Mouse (Mus musculus): ENCODE results near the gene Ppp2r3d. TPM values are rescaled to one million over a fixed set of nuclear protein-coding genes. Genes with fewer than 3 reads are reported as not detected.

Ppp2r3d gene
- polyA plus RNA-seq, 1 experiment, result 167 TPM

DNA sequence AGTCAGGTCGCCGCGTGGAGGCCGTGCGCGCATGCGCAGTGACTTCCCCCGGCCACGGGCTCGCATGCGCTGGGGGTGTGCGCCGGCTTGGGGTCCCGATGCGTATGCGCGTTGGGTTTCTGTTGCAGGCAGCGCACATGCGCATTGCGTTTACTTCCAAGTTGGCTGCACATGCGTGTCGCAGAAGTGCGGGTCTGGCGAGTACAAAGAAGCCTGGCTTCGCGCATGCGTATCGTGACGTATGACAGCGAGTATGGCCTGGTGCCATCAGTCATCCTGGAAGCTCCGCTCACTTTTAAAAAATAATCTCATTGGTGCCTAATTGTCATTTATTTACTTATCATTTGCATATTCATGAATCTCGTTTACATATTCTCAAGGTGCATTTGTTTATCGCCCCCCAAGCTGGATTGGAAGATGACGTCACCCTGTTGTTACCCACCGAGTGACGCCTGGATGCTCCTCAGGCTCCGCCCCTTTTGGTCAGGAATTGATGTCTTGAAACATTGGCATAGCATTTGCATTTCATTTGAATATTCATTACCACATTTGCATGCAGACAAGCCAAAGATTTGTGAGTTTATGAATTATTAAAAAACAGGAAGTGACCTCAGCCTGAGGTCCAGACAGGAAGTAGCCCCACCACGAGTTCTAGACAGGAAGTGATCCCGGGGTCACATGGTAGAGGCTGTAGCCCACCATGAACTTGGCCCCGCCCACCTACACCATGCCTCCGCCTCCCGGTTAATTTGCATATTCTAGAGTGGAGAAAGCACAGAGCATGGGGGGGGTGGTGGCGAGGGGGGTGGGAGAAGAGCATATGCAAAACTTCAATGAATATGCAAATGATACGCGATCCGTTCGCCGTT lies 51.9 kb downstream of the Ppp2r3d start:
- peak overlapping the region; percentile 87 for H3K4me3 ChIP-seq (replicated peaks; ENCODE audit: insufficient read depth, low read depth, low read length)
- H3K27me3 ChIP-seq (ENCODE audit: control insufficient read depth, insufficient read depth, low read length), result no peaks in the 10 kb centered on the region
- peak overlapping the region; percentile 89 for H3K27ac ChIP-seq (ENCODE audit: insufficient read depth, low read length)
- under 1% methylated on average over 48 of the region's 48 CpGs for WGBS
- DNase-seq, result peak; percentile 100
- TF ChIP-seq POLR2A (IDR thresholded peaks at IDR 0.05; ENCODE audit: borderline replicate concordance, insufficient read depth, low read length) (peak; percentile 40; the same call in 1 of the 2 replicates), CTCF (IDR thresholded peaks at IDR 0.05; ENCODE audit: borderline replicate concordance, insufficient read depth, low read depth, low read length) (no peak)
- no peaks in the 10 kb centered on the region for H3K4me1 ChIP-seq (ENCODE audit: control insufficient read depth, insufficient read depth, low read length)

DNA sequence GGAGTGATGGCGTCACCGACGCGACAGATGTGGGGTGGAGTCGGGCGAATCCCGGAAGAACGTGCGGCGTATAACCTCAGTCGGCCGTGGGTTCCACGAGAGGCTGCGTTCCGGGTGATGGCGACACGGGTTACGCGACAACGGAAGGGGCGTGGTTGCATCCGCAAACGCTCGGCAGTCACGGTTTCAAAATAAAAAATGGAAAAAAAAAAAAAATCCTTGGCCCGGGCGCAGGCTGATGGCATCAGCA lies 52.5 kb downstream of the Ppp2r3d start:
- TF ChIP-seq CTCF (IDR thresholded peaks at IDR 0.05; ENCODE audit: borderline replicate concordance, insufficient read depth, low read depth, low read length) (no peak), POLR2A (IDR thresholded peaks at IDR 0.05; ENCODE audit: borderline replicate concordance, insufficient read depth, low read length) (no peak)
- H3K4me1 ChIP-seq (ENCODE audit: control insufficient read depth, insufficient read depth, low read length), result no peaks in the 10 kb centered on the region
- H3K4me3 ChIP-seq (replicated peaks; ENCODE audit: insufficient read depth, low read depth, low read length), result peak overlapping the region; percentile 87
- H3K27me3 ChIP-seq (ENCODE audit: control insufficient read depth, insufficient read depth, low read length), result no peaks in the 10 kb centered on the region
- peak overlapping the region; percentile 89 for H3K27ac ChIP-seq (ENCODE audit: insufficient read depth, low read length)
- DNase-seq, result no peak
- under 1% methylated on average over 27 of the region's 27 CpGs for WGBS

DNA sequence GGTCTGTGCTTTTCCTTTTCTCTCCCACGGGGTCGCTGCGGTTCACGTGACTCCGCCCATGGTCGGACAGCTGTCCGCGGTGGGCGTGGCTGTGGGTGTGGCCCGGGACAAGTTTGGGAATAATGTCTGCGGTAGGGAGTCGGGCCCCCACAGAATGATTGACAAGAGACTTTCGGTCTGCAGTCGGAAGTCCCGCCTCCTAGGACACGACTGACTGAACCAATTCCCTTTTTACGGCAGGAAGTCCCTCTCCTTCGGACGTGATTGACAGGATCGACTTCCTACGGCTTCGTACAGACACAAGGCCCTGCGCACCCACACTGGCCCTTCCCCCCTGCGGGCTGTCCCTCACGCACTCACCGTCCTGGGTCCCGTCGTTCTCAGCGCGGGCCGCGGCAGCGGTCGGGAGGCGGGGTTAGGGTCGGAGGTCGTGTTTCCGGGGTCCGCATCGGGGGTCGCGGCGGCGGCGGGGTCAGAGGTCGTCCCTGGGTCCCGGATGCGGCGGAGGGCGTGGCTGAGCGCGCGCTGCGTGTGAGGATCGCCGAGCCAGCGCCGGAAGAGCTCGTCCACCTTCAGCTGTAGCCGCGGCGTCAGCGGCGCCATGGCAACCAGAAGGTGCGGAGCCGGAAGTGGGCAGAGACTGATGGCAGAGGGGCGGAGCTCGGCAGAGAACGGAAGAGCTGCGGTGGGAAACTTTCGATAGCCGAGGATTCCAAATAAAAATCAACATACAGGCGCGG lies 53.0 kb downstream of the Ppp2r3d start:
- Histone ChIP-seq H3K27ac (ENCODE audit: insufficient read depth, low read length) (peak overlapping the region; percentile 89), H3K27me3 (ENCODE audit: control insufficient read depth, insufficient read depth, low read length) (no peaks in the 10 kb centered on the region), H3K4me3 (replicated peaks; ENCODE audit: insufficient read depth, low read depth, low read length) (peak overlapping the region; percentile 87), H3K4me1 (ENCODE audit: control insufficient read depth, insufficient read depth, low read length) (no peaks in the 10 kb centered on the region)
- TF ChIP-seq POLR2A (IDR thresholded peaks at IDR 0.05; ENCODE audit: borderline replicate concordance, insufficient read depth, low read length) (no peak; the same call in 1 of the 2 replicates), CTCF (IDR thresholded peaks at IDR 0.05; ENCODE audit: borderline replicate concordance, insufficient read depth, low read depth, low read length) (no peak)
- peak; percentile 97 to 99 for DNase-seq
- WGBS, result under 1% methylated on average over 74 of the region's 74 CpGs

DNA sequence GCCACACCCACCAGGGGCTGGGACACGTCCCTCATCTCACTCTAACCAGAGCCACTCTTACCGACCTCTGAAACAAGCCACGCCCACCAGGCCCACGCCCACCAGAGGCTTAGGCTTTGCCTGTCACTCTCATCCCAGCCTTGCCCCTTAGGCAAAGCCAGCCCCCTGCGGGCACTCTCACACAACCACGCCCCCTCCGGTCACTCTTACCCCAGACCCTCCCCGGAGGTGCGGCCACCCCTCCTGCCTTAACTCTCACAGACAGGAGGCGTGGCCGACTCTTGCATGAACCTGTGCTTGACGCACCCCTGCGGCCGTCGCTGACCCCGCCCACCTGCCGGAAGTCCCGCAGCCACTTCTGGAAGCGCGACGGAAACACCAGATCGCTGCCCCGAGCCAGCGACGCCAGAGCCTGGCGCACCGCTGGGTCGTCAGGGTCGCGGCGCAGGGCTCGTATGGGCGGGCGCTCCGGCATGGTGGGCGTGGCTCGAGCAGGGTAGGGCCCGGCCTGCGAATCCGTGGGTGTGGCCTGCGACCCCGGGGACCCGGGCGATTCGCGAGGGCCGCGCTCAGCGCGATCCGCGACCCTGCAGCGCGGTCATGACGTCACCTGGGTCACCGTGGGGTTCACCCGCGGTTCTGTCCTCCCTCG lies 53.7 kb downstream of the Ppp2r3d start:
- WGBS, result under 1% methylated on average over 59 of the region's 59 CpGs
- peak overlapping the region; percentile 89 for H3K27ac ChIP-seq (ENCODE audit: insufficient read depth, low read length)
- H3K4me3 ChIP-seq (replicated peaks; ENCODE audit: insufficient read depth, low read depth, low read length), result peak overlapping the region; percentile 87
- DNase-seq, result peak; percentile 87 to 88
- no peaks in the 10 kb centered on the region for H3K27me3 ChIP-seq (ENCODE audit: control insufficient read depth, insufficient read depth, low read length)
- TF ChIP-seq CTCF (IDR thresholded peaks at IDR 0.05; ENCODE audit: borderline replicate concordance, insufficient read depth, low read depth, low read length) (no peak), POLR2A (IDR thresholded peaks at IDR 0.05; ENCODE audit: borderline replicate concordance, insufficient read depth, low read length) (peak; percentile 17; the same call in 1 of the 2 replicates)
- no peaks in the 10 kb centered on the region for H3K4me1 ChIP-seq (ENCODE audit: control insufficient read depth, insufficient read depth, low read length)

DNA sequence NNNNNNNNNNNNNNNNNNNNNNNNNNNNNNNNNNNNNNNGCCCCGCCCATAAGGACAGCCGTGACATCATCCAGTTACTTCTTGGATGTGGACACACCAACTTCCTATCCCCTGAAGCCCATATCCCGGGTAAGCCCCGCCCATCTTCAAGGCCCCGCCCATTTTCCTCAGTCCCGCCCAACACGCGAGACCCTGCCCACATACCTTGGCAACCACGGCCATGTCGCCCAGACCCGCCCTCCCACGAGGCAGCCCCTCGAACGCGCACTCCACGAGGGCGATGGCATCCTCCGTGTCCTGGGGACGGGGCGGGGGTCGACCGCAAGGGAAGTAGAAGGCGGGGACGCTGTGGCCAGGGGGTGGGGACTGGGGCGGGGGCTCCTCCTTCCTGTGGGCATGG lies 54.3 kb downstream of the Ppp2r3d start:
- peak; percentile 69 to 70 for DNase-seq
- H3K4me1 ChIP-seq (ENCODE audit: control insufficient read depth, insufficient read depth, low read length), result no peaks in the 10 kb centered on the region
- H3K27me3 ChIP-seq (ENCODE audit: control insufficient read depth, insufficient read depth, low read length), result no peaks in the 10 kb centered on the region
- H3K27ac ChIP-seq (ENCODE audit: insufficient read depth, low read length), result no peak overlapping the region
- peak overlapping the region; percentile 9 for H3K4me3 ChIP-seq (replicated peaks; ENCODE audit: insufficient read depth, low read depth, low read length)
- no peak for TF ChIP-seq CTCF (IDR thresholded peaks at IDR 0.05; ENCODE audit: borderline replicate concordance, insufficient read depth, low read depth, low read length)
- TF ChIP-seq POLR2A (IDR thresholded peaks at IDR 0.05; ENCODE audit: borderline replicate concordance, insufficient read depth, low read length), result no peak
- 4% methylated on average over 24 of the region's 25 CpGs for WGBS

DNA sequence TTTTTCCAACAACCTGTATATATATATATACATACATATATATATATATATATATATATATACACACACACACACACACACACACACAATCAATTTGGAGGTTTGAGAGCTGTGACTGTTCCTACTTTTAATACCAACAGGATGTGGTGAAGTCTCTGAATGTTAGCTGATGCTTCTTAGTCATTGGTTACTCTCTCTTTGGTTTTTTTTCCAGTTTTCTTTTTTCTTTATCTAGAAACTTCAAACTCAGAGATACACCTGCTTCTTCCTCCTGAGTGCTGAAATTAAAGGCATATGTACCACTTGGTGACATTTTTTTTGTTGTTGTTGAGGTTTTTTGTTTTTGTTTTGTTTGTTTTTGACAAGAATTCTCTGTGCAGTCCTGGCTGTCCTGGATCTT lies 63.8 kb downstream of the Ppp2r3d start:
- TF ChIP-seq CTCF (IDR thresholded peaks at IDR 0.05; ENCODE audit: borderline replicate concordance, insufficient read depth, low read depth, low read length), result no peak
- no peak for TF ChIP-seq POLR2A (IDR thresholded peaks at IDR 0.05; ENCODE audit: borderline replicate concordance, insufficient read depth, low read length)
- no peak for DNase-seq
- Histone ChIP-seq H3K27me3 (ENCODE audit: control insufficient read depth, insufficient read depth, low read length) (no peaks in the 10 kb centered on the region), H3K4me3 (replicated peaks; ENCODE audit: insufficient read depth, low read depth, low read length) (no peak overlapping the region), H3K27ac (ENCODE audit: insufficient read depth, low read length) (no peak overlapping the region), H3K4me1 (ENCODE audit: control insufficient read depth, insufficient read depth, low read length) (no peaks in the 10 kb centered on the region)

DNA sequence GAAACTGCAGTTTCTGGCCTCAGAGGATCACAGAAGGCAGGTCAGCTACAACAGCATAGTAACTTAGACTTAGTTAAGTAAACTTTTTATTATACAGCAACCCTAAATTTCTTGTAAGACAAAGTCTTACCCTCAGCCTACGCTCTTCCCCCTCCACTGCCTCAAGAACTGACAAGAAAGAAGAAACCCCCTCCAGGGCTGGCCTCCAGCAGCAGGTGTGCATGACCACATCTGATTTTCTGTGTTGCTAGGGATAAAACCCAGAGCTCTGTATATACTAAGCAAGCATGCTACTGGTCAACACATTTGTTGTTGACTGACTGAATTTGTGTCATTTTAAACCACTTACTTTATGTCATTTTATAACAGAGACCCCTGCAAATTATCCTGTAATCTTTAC lies 65.1 kb downstream of the Ppp2r3d start:
- WGBS, result 52% methylated on average over 1 of the region's 1 CpGs

More for the DNA sequence above, 65.1 kb downstream of the Ppp2r3d start:
- no peak for TF ChIP-seq CTCF (IDR thresholded peaks at IDR 0.05; ENCODE audit: borderline replicate concordance, insufficient read depth, low read depth, low read length)
- no peak for TF ChIP-seq POLR2A (IDR thresholded peaks at IDR 0.05; ENCODE audit: borderline replicate concordance, insufficient read depth, low read length)
- no peak overlapping the region for H3K27ac ChIP-seq (ENCODE audit: insufficient read depth, low read length)
- H3K4me3 ChIP-seq (replicated peaks; ENCODE audit: insufficient read depth, low read depth, low read length), result no peak overlapping the region
- no peaks in the 10 kb centered on the region for H3K4me1 ChIP-seq (ENCODE audit: control insufficient read depth, insufficient read depth, low read length)
- no peaks in the 10 kb centered on the region for H3K27me3 ChIP-seq (ENCODE audit: control insufficient read depth, insufficient read depth, low read length)
- no peak for DNase-seq
